Mouse (Mus musculus) liver, embryonic 11.5 days (tissue): ENCODE results near the gene Pdlim7. TPM values are rescaled to one million over a fixed set of nuclear protein-coding genes. Genes with fewer than 3 reads are reported as not detected.
A peak's percentile ranks its signal among the peaks of the same experiment; 100 is the strongest.

Source experiments
- ATAC-seq: fragments of 200-750 bp; cut with Nextera tagmentation; replicated peaks from 2 replicates; pipeline ENCODE4 v1.8.0; 2017; ENCODE audit warnings: moderate number of reproducible peaks, mild to moderate bottlenecking, moderate TSS enrichment, moderate library complexity; ENCODE audit not compliant: low FRiP score
- DNase-seq: peaks from one replicate; pipeline ENCODE4 v3.0.0-alpha.2; 2017; ENCODE audit warnings: low spot score
- H3K27ac ChIP-seq: fragments of 300-500 bp; sonication (generic); 2 replicates; pipeline ENCODE4 v1.5.1; 2014; ENCODE audit warnings: mild to moderate bottlenecking, low read depth, low read length, control low read depth
- H3K27me3 ChIP-seq: fragments of 300-500 bp; sonication (generic); replicated peaks from 2 replicates; pipeline ENCODE4 v1.6.1; 2014; ENCODE audit warnings: low read length, mixed read lengths; ENCODE audit not compliant: control insufficient read depth, insufficient read depth
- H3K36me3 ChIP-seq: fragments of 300-500 bp; sonication (generic); 2 replicates; pipeline ENCODE4 v1.6.1; 2014; ENCODE audit warnings: mild to moderate bottlenecking, low read length, moderate library complexity, mixed read lengths; ENCODE audit not compliant: control insufficient read depth, insufficient read depth
- H3K4me1 ChIP-seq: fragments of 300-500 bp; sonication (generic); replicated peaks from 2 replicates; pipeline ENCODE4 v1.6.1; 2014; ENCODE audit warnings: low read length, mixed read lengths; ENCODE audit not compliant: control insufficient read depth, insufficient read depth
- H3K4me2 ChIP-seq: fragments of 300-500 bp; sonication (generic); 2 replicates; pipeline ENCODE4 v1.6.1; 2014; ENCODE audit warnings: mild to moderate bottlenecking, control low read depth, moderate library complexity
- H3K4me3 ChIP-seq: fragments of 300-500 bp; sonication (generic); 2 replicates; pipeline ENCODE4 v1.5.1; 2014; ENCODE audit warnings: low read depth, low read length, control low read depth
- H3K9ac ChIP-seq: fragments of 300-500 bp; sonication (generic); 2 replicates; pipeline ENCODE4 v1.6.1; 2014; ENCODE audit warnings: low read depth, low read length, control low read depth
- H3K9me3 ChIP-seq: fragments of 300-500 bp; sonication (generic); 2 replicates; pipeline ENCODE4 v1.6.1; 2016; ENCODE audit warnings: low read length, inconsistent platforms, mixed read lengths; ENCODE audit not compliant: control insufficient read depth
- WGBS: fragments of 180-500 bp; shearing (Covaris S2); extraction: QIAGEN DNeasy Blood & Tissue Kit; methylation state at CpG from one replicate; pipeline ENCODE4 v1.1.7; 2014; 5-methylcytosine and 5-hydroxymethylcytosine counted together
- polyA plus RNA-seq: library from polyadenylated mRNA; unstranded; fragments of >200 nt; fragmentation: Nextera tagmentation; extraction: Ambion mirVana; gene quantifications from 2 replicates; pipeline ENCODE4 v1.2.1, GENCODE M21; 2014

Gene Pdlim7
- polyA plus RNA-seq = 86.4 and 94.6 TPM in 2 replicates

DNA sequence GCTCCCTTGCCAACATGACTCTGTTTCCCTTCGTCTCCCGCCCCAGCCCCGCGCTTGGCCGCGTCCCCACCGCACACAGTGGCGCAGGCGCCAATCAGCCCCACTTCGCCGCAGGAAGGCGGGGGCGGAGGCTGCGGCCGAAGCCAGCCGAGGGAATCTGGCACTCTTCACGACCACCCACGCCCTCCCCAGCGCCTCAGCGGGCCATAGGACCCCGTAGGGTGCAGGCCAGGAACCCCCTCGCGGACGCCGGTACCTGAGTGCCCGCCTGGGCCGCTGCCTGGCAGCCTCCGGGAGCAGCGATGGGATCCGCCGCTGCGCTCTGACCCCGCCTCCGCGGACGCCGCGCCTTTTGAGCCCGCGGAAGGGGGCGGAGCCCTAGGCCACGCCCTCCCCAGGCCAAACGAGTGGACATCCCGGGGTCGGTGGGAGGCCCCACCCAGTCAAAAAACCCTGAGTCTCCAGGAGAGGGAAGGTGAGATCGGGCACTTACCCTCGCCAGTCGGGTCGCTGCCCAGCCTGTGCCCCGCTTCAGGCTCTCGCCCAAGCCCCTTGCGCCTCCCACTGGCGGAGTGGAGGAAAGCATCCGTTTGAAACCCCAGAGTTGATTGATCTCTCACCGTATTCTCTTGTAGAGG lies at the start of gene Pdlim7:
Pdlim7 (minus strand) TSS at position 566 of the 638 bp plus-strand sequence.
- DNase-seq = peak; percentile 89
- Histone ChIP-seq H3K4me2 (peak within 1 kb of the TSS; percentile 97), H3K27me3 (peaks cover 4% of the 10 kb centered on the region; the same call in 1 of the 2 replicates), H3K36me3 (peaks cover 2% of the 10 kb centered on the region; the same call in 1 of the 2 replicates), H3K27ac (peak within 1 kb of the TSS; percentile 44), H3K4me1 (peaks cover 29% of the 10 kb centered on the region), H3K4me3 (peak within 1 kb of the TSS; percentile 72), H3K9me3 (no peaks in the 10 kb centered on the region), H3K9ac (peak within 1 kb of the TSS; percentile 71)
- ATAC-seq = peak; percentile 71
- WGBS = under 1% methylated on average over 55 of the region's 55 CpGs

DNA sequence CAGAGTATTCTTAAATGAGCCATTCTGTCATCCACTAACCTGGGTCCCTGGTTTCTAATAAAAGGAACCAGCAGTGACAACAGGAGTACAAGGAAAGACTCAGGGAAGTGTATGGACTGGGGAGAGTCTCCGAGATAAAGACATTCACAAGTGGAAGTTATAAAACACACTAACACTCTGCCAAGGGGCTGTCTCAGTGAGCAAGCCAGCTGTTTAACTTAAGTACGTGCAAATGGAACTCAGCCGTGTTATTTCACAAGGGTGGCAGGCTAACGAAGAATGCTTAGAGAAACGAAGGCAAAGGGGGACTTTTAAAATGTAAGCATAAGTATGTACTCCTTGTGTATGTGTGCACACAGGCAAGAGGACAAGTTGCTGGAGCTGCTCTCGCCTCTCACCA lies 44.0 kb upstream of the Pdlim7 start:
- Histone ChIP-seq H3K36me3 (peaks cover 3% of the 10 kb centered on the region; the same call in 1 of the 2 replicates), H3K27me3 (no peaks in the 10 kb centered on the region), H3K27ac (no peak overlapping the region), H3K4me1 (no peaks in the 10 kb centered on the region), H3K9me3 (no peaks in the 10 kb centered on the region), H3K9ac (no peak overlapping the region), H3K4me3 (no peak overlapping the region), H3K4me2 (no peak overlapping the region)
- 92% methylated on average over 6 of the region's 6 CpGs for WGBS
- DNase-seq (no peak), ATAC-seq (no peak)

DNA sequence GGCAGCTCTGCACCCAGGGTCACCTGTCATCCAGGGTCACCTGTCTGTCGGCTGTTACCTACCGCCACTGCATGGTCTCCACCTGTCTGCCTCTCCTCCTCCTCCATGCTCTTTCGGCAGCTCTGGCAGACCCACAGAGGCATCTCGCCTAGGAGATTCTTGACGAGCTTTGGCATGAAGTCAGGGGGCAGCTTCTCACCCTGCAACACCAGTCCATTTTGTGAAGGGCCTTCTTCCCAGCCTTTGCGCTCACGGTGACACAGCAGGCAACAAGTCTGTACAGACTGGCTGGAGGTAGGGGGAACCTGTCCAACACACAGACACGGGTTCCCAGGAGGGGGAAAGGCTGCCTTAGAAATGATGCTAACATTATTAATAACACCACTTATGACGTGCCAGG lies 42.4 kb upstream of the Pdlim7 start:
- Histone ChIP-seq H3K9me3 (no peaks in the 10 kb centered on the region), H3K4me2 (no peak overlapping the region), H3K4me1 (no peaks in the 10 kb centered on the region), H3K27me3 (no peaks in the 10 kb centered on the region), H3K36me3 (peaks cover 6% of the 10 kb centered on the region; the same call in 1 of the 2 replicates), H3K9ac (no peak overlapping the region), H3K27ac (no peak overlapping the region), H3K4me3 (no peak overlapping the region)
- no peak for DNase-seq
- WGBS = 89% methylated on average over 9 of the region's 9 CpGs
- ATAC-seq = no peak

DNA sequence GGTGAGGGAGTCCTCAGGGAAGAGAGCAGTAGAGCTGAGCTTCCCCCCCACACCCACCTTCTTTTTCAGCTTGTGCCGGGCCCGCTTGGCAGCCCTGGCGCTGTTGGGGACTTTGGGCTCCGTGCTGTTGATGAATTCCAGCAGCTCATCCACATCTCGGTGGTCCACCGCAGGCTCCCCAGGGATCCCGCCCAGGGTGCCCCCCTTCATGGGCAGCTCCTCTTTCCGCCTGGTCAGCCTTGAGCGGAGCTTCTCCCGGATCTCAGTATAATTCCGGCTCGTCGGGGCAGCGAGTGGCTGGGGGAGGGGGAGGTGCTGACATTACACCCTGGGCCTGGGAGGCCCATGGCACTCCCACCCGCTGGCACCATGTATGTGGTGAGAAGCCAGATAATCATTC lies 35.6 kb upstream of the Pdlim7 start:
- H3K4me1 ChIP-seq = peaks cover 5% of the 10 kb centered on the region
- H3K9me3 ChIP-seq = no peaks in the 10 kb centered on the region
- no peak overlapping the region for H3K9ac ChIP-seq
- no peak for ATAC-seq
- H3K4me2 ChIP-seq = no peak overlapping the region
- no peak for DNase-seq
- H3K27me3 ChIP-seq = no peaks in the 10 kb centered on the region
- H3K27ac ChIP-seq = no peak overlapping the region
- WGBS = 91% methylated on average over 15 of the region's 15 CpGs
- no peak overlapping the region for H3K4me3 ChIP-seq
- H3K36me3 ChIP-seq = peaks cover 15% of the 10 kb centered on the region; the same call in 1 of the 2 replicates

DNA sequence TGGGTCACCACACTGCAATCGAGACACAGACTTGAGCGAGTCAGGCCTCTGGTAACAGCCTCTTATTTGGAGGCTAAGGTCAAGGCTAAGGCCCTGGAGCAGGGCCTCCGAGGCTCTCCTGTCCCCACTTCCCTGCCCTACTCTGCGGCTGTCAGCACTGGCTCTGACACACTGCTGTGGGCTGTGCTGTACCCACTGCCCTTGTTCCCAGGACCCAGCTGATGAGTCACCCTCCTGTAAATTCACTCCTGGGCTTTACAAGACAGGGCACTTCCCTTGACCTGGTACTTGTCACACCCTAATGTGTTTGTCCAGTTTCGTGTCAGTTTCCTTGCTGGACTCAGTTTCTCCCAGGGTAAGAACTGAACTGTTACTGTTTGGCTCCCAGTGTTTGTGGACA lies 35.0 kb upstream of the Pdlim7 start:
- Histone ChIP-seq H3K9ac (no peak overlapping the region), H3K27me3 (no peaks in the 10 kb centered on the region), H3K27ac (no peak overlapping the region), H3K4me2 (no peak overlapping the region), H3K36me3 (peaks cover 14% of the 10 kb centered on the region; the same call in 1 of the 2 replicates), H3K4me1 (peaks cover 5% of the 10 kb centered on the region), H3K9me3 (no peaks in the 10 kb centered on the region), H3K4me3 (no peak overlapping the region)
- WGBS = 92% methylated on average over 5 of the region's 5 CpGs
- ATAC-seq (no peak), DNase-seq (no peak)

DNA sequence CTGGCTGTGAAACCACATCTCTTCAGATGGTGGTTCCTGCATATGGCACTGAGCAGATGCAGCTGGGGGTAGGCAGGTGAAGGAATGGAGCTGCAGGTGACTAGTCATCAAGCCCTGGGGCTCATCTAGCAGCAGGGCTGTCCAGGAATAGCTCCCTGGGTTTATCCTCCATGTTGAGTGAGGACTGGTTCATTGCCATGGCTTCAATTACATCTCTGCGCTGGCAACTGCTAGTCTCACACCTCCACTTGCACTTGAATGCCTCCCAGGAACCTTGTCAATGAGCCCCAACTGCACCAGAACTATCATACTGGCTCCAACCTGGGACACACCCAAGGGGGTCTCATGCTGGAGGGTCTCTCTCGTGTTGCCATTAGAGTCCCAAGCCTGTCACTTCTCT lies 34.4 kb upstream of the Pdlim7 start:
- Histone ChIP-seq H3K4me1 (peaks cover 5% of the 10 kb centered on the region), H3K4me3 (no peak overlapping the region), H3K27me3 (no peaks in the 10 kb centered on the region), H3K4me2 (no peak overlapping the region), H3K9ac (no peak overlapping the region), H3K36me3 (peaks cover 20% of the 10 kb centered on the region; the same call in 1 of the 2 replicates), H3K9me3 (no peaks in the 10 kb centered on the region), H3K27ac (no peak overlapping the region)
- DNase-seq (no peak), ATAC-seq (no peak)
- WGBS = 97% methylated on average over 2 of the region's 2 CpGs

DNA sequence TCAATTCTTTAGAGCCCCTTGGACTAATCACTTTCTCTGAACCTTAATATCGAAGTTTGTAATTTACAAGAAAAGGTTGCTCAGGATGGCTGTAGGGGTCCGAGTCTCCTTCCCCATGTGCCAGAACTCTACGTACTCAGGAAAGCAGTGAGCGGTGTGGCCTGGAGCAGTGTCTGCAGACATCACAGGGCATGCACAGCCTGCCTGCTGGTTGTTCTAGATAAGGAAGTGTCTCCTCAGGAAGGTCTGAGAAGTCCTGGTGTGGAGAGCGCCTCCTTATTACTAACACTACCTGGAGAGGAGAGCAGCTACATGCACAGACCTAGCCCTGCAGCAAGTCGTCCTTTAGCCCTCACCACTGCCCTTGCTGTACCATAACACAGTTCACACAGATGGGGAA lies 31.3 kb upstream of the Pdlim7 start:
- Histone ChIP-seq H3K4me3 (no peak overlapping the region), H3K27me3 (no peaks in the 10 kb centered on the region), H3K27ac (peak overlapping the region; percentile 10; the same call in 1 of the 2 replicates), H3K9me3 (no peaks in the 10 kb centered on the region), H3K36me3 (peaks cover 35% of the 10 kb centered on the region), H3K9ac (no peak overlapping the region), H3K4me1 (peaks cover 8% of the 10 kb centered on the region), H3K4me2 (no peak overlapping the region)
- DNase-seq (no peak), ATAC-seq (peak; percentile 94)
- 65% methylated on average over 6 of the region's 6 CpGs for WGBS

DNA sequence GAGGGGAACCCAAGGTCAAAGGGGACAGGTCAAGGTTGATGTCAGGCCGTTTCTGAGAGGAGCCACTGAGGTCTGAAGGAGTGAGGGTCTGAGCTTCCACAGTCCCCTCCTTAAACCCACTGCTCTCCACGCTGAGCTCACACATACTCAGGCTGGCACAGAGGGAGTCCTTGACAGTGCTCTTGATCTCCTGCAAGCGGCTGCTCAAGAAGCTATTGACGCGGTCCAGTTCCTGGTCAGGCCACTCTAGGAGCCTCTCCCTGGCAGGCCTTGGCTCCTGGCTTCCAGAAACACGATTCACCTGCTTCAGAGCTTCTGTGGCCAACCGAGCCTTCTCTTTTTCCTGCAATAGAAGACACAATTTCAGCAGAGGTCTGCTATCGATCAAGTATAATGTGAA lies 30.0 kb upstream of the Pdlim7 start:
- peaks cover 37% of the 10 kb centered on the region for H3K36me3 ChIP-seq

DNA sequence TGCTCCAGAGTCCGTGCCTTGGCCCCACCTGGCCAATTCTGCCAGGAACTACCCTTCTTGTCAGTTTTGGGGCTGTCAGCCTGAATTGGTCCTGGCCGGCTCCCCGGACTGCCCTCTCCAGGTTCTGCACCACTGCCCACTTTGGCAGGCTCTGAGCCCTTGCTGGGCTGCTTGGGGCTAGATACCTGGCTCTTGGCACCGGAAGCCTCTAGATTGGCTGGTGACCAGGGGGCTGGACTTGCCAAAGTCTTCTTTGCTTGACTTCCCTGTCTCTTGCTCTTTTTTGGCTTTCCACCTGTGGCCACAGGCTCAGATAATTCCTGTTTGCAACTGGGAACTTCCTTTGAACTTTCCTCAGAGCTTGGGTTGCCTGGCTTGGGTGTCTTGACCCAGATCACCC lies 29.4 kb upstream of the Pdlim7 start:
- H3K4me3 ChIP-seq = no peak overlapping the region
- H3K9me3 ChIP-seq = no peaks in the 10 kb centered on the region
- peaks cover 8% of the 10 kb centered on the region for H3K4me1 ChIP-seq
- H3K27ac ChIP-seq = no peak overlapping the region
- 88% methylated on average over 4 of the region's 4 CpGs for WGBS
- H3K9ac ChIP-seq = no peak overlapping the region
- no peak overlapping the region for H3K4me2 ChIP-seq
- no peak for DNase-seq
- H3K27me3 ChIP-seq = no peaks in the 10 kb centered on the region
- H3K36me3 ChIP-seq = peaks cover 37% of the 10 kb centered on the region
- ATAC-seq = no peak

More for the DNA sequence above, 30.0 kb upstream of the Pdlim7 start:
- Histone ChIP-seq H3K4me3 (no peak overlapping the region), H3K4me2 (no peak overlapping the region), H3K9ac (no peak overlapping the region), H3K27me3 (no peaks in the 10 kb centered on the region), H3K9me3 (no peaks in the 10 kb centered on the region), H3K27ac (no peak overlapping the region), H3K4me1 (peaks cover 8% of the 10 kb centered on the region)
- ATAC-seq (no peak), DNase-seq (no peak)
- WGBS = 87% methylated on average over 8 of the region's 8 CpGs
